Mouse (Mus musculus) liver, embryonic 14.5 days (tissue): ENCODE measurements at regions not wholly inside any gene's neighbourhood (a gene's known extent, or its start where the extent isn't known, plus 50 kb on each side); places are given as distances from the start of the nearest gene placed in this dataset.

Experiments used
- ATAC-seq: fragments of 200-750 bp; cut with Nextera tagmentation; 2 replicates; pipeline ENCODE4 v1.8.0; 2017; ENCODE audit warnings: moderate number of reproducible peaks, mild to moderate bottlenecking, moderate library complexity; ENCODE audit not compliant: insufficient read depth
- DNase-seq, 3 experiments: peaks; one replicate each; pipeline ENCODE4 v3.0.0-alpha.2; 2012 to 2013; ENCODE audit warnings: low read depth in 3 of 3, low spot score in 3 of 3
- H3K27ac ChIP-seq: fragments of 300-500 bp; sonication (generic); 2 replicates; pipeline ENCODE4 v1.5.1; 2014; ENCODE audit warnings: moderate library complexity, mild to moderate bottlenecking, control low read depth, inconsistent platforms
- H3K27me3 ChIP-seq: fragments of 300-500 bp; sonication (generic); 2 replicates; pipeline ENCODE4 v1.6.1; 2014; ENCODE audit warnings: mild to moderate bottlenecking, low read length, moderate library complexity; ENCODE audit not compliant: control insufficient read depth, insufficient read depth
- H3K36me3 ChIP-seq: fragments of 300-500 bp; sonication (generic); replicated peaks from 2 replicates; pipeline ENCODE4 v1.6.1; 2014; ENCODE audit warnings: low read depth; ENCODE audit not compliant: control insufficient read depth, insufficient read depth
- H3K4me1 ChIP-seq, 2 experiments: fragments of 200-500 bp in 1 of 2; fragments of 300-500 bp in 1 of 2; sonication (generic) in 1 of 2; replicated peaks; 2 replicates each; pipeline ENCODE4 v1.6.1; 2012 to 2014; ENCODE audit warnings: antibody characterized with exemption in 1 of 2, inconsistent platforms in 1 of 2, low read length in 1 of 2; ENCODE audit not compliant: control insufficient read depth in 2 of 2, insufficient read depth in 2 of 2
- H3K4me2 ChIP-seq: fragments of 300-500 bp; sonication (generic); 2 replicates; pipeline ENCODE4 v1.6.1; 2014; ENCODE audit warnings: low read depth, mild to moderate bottlenecking, control low read depth, moderate library complexity
- H3K4me3 ChIP-seq, 2 experiments: fragments of 200-500 bp in 1 of 2; fragments of 300-500 bp in 1 of 2; sonication (generic) in 1 of 2; 2 replicates each; pipeline ENCODE4 v1.5.1; 2012 to 2014; ENCODE audit warnings: low read depth in 2 of 2, low read length in 2 of 2, mild to moderate bottlenecking in 2 of 2, control low read depth in 1 of 2, inconsistent platforms in 1 of 2, moderate library complexity in 1 of 2; ENCODE audit not compliant: insufficient read depth in 1 of 2
- H3K9ac ChIP-seq: fragments of 300-500 bp; sonication (generic); replicated peaks from 2 replicates; pipeline ENCODE4 v1.6.1; 2014; ENCODE audit warnings: mild to moderate bottlenecking, control low read depth, moderate library complexity
- H3K9me3 ChIP-seq: fragments of 300-500 bp; sonication (generic); 2 replicates; pipeline ENCODE4 v1.6.1; 2016; ENCODE audit warnings: low read length, mixed read lengths; ENCODE audit not compliant: control insufficient read depth
- CTCF ChIP-seq: IDR thresholded peaks from 2 replicates; pipeline ENCODE4 v1.5.1; 2016; ENCODE audit warnings: antibody characterized with exemption, low read depth, control low read depth
- EP300 ChIP-seq: IDR thresholded peaks from 2 replicates; pipeline ENCODE4 v1.6.1; 2016; ENCODE audit warnings: antibody characterized with exemption, low read depth
- WGBS: fragments of 180-500 bp; shearing (Covaris S2); extraction: QIAGEN DNeasy Blood & Tissue Kit; methylation state at CpG from one replicate; pipeline ENCODE4 v1.1.7; 2014; ENCODE audit not compliant: insufficient replicate concordance; 5-methylcytosine and 5-hydroxymethylcytosine counted together

GRCm38 (mm10) chr11:112885336-112885940 lies 103.4 kb downstream of the Sox9 start:
- no peak for TF ChIP-seq EP300
- no peak for TF ChIP-seq CTCF
- Histone ChIP-seq H3K27me3 (no peaks in the 10 kb centered on the region), H3K4me2 (no peak overlapping the region), H3K36me3 (no peaks in the 10 kb centered on the region), H3K27ac (no peak overlapping the region), H3K4me3 (no peak overlapping the region), H3K4me1 (no peaks in the 10 kb centered on the region), H3K9ac (no peak overlapping the region), H3K9me3 (no peaks in the 10 kb centered on the region)
- ATAC-seq (no peak), DNase-seq (no peak)
- 51% methylated on average over 9 of the region's 9 CpGs for WGBS

- Histone ChIP-seq H3K4me2 (no peak overlapping the region), H3K27me3 (no peaks in the 10 kb centered on the region), H3K9me3 (no peaks in the 10 kb centered on the region), H3K27ac (no peak overlapping the region), H3K4me1 (no peaks in the 10 kb centered on the region), H3K9ac (no peak overlapping the region), H3K4me3 (no peak overlapping the region), H3K36me3 (no peaks in the 10 kb centered on the region)
- DNase-seq, result no peak
- 68% methylated on average over 16 of the region's 16 CpGs for WGBS
- TF ChIP-seq EP300, result no peak
- TF ChIP-seq CTCF, result no peak
- ATAC-seq, result no peak
Measured at GRCm38 (mm10) chr11:112886139-112886538, 104.1 kb downstream of the Sox9 start.

- 67% methylated on average over 6 of the region's 6 CpGs for WGBS
- H3K4me2 ChIP-seq, result no peak overlapping the region
- no peaks in the 10 kb centered on the region for H3K9me3 ChIP-seq
- ATAC-seq (no peak), DNase-seq (no peak)
- TF ChIP-seq EP300, result no peak
- TF ChIP-seq CTCF, result no peak
- no peaks in the 10 kb centered on the region for H3K4me1 ChIP-seq
- no peak overlapping the region for H3K4me3 ChIP-seq
- H3K9ac ChIP-seq, result no peak overlapping the region
- H3K27ac ChIP-seq, result no peak overlapping the region
- H3K36me3 ChIP-seq, result no peaks in the 10 kb centered on the region
- no peaks in the 10 kb centered on the region for H3K27me3 ChIP-seq
Measured at GRCm38 (mm10) chr11:112889760-112890159, 107.7 kb downstream of the Sox9 start.

- H3K27me3 ChIP-seq, result no peaks in the 10 kb centered on the region
- no peaks in the 10 kb centered on the region for H3K9me3 ChIP-seq
- no peaks in the 10 kb centered on the region for H3K4me1 ChIP-seq
- no peak overlapping the region for H3K4me2 ChIP-seq
- H3K9ac ChIP-seq, result no peak overlapping the region
- ATAC-seq (no peak), DNase-seq (no peak)
- no peak overlapping the region for H3K27ac ChIP-seq
- no peaks in the 10 kb centered on the region for H3K36me3 ChIP-seq
- TF ChIP-seq CTCF, result no peak
- no peak for TF ChIP-seq EP300
- H3K4me3 ChIP-seq, result no peak overlapping the region
- WGBS, result 54% methylated on average over 2 of the region's 2 CpGs
Measured at GRCm38 (mm10) chr11:112897597-112897996, 115.6 kb downstream of the Sox9 start.

- no peak for ATAC-seq
- TF ChIP-seq EP300, result no peak
- no peak for TF ChIP-seq CTCF
- Histone ChIP-seq H3K4me3 (no peak overlapping the region), H3K27ac (no peak overlapping the region), H3K9me3 (no peaks in the 10 kb centered on the region), H3K4me1 (no peaks in the 10 kb centered on the region), H3K9ac (no peak overlapping the region), H3K36me3 (no peaks in the 10 kb centered on the region), H3K27me3 (no peaks in the 10 kb centered on the region), H3K4me2 (no peak overlapping the region)
- DNase-seq, result no peak
- WGBS, result 47% methylated on average over 3 of the region's 3 CpGs
Measured at GRCm38 (mm10) chr11:112902618-112903017, 120.6 kb downstream of the Sox9 start.
